Mouse (Mus musculus): ENCODE measurements at regions not wholly inside any gene's neighbourhood (a gene's known extent, or its start where the extent isn't known, plus 50 kb on each side); places are given as distances from the start of the nearest gene placed in this dataset.

GRCm38 (mm10) chr7:37175746-37176145, 477.8 kb downstream of the Tshz3 start:
- ChIA-PET CTCF (no interaction called here), POLR2A (no interaction called here)
- H3K27me3 ChIP-seq = peaks cover 15% of the 10 kb centered on the region
- DNase-seq (ENCODE audit: low read depth, low spot score) (no peak), ATAC-seq (no peak)
- no peak for TF ChIP-seq CTCF (IDR thresholded peaks at IDR 0.05)
- in situ Hi-C loops (cut with MboI; ENCODE audit: low pct_unique_long_range_greater_than_20kb) = no loop called here

GRCm38 (mm10) chr7:37178256-37178655, 480.3 kb downstream of the Tshz3 start:
- ATAC-seq (no peak), DNase-seq (ENCODE audit: low read depth, low spot score) (no peak)
- peaks cover 13% of the 10 kb centered on the region for H3K27me3 ChIP-seq
- in situ Hi-C loops (cut with MboI; ENCODE audit: low pct_unique_long_range_greater_than_20kb) = no loop called here
- ChIA-PET POLR2A (no interaction called here), CTCF (no interaction called here)
- TF ChIP-seq CTCF (IDR thresholded peaks at IDR 0.05) = no peak

GRCm38 (mm10) chr7:37179907-37180306, 482.0 kb downstream of the Tshz3 start:
- ChIA-PET POLR2A (no interaction called here), CTCF (no interaction called here)
- peaks cover 15% of the 10 kb centered on the region for H3K27me3 ChIP-seq
- DNase-seq (ENCODE audit: low read depth, low spot score) = no peak
- no peak for ATAC-seq
- in situ Hi-C loops (cut with MboI; ENCODE audit: low pct_unique_long_range_greater_than_20kb) = no loop called here
- TF ChIP-seq CTCF (IDR thresholded peaks at IDR 0.05) = no peak

GRCm38 (mm10) chr7:37180416-37180815, 482.5 kb downstream of the Tshz3 start:
- H3K27me3 ChIP-seq = peaks cover 15% of the 10 kb centered on the region
- ChIA-PET POLR2A (no interaction called here), CTCF (no interaction called here)
- in situ Hi-C loops (cut with MboI; ENCODE audit: low pct_unique_long_range_greater_than_20kb) = no loop called here
- no peak for TF ChIP-seq CTCF (IDR thresholded peaks at IDR 0.05)
- ATAC-seq = no peak
- DNase-seq (ENCODE audit: low read depth, low spot score) = no peak

GRCm38 (mm10) chr7:37181109-37181508, 483.2 kb downstream of the Tshz3 start:
- ATAC-seq (no peak), DNase-seq (ENCODE audit: low read depth, low spot score) (no peak)
- no peak for TF ChIP-seq CTCF (IDR thresholded peaks at IDR 0.05)
- CTCF ChIA-PET = no interaction called here
- POLR2A ChIA-PET = no interaction called here
- in situ Hi-C loops (cut with MboI; ENCODE audit: low pct_unique_long_range_greater_than_20kb) = no loop called here
- H3K27me3 ChIP-seq = peaks cover 18% of the 10 kb centered on the region

GRCm38 (mm10) chr7:37192536-37192935, 494.6 kb downstream of the Tshz3 start:
- in situ Hi-C loops (cut with MboI; ENCODE audit: low pct_unique_long_range_greater_than_20kb) = no loop called here
- ATAC-seq = no peak
- no peak for DNase-seq (ENCODE audit: low read depth, low spot score)

GRCm38 (mm10) chr7:37204800-37205199, 506.9 kb downstream of the Tshz3 start:
- in situ Hi-C loops (cut with MboI; ENCODE audit: low pct_unique_long_range_greater_than_20kb) = no loop called here
- ChIA-PET POLR2A (no interaction called here), CTCF (interaction anchor here (1.0 kb wide), 1 partner anchor 12 kb away, joined by 3 read pairs; no protein-coding TSS in a partner anchor)
- no peak for ATAC-seq
- DNase-seq (ENCODE audit: low read depth, low spot score) = no peak
- peaks cover 13% of the 10 kb centered on the region for H3K27me3 ChIP-seq
- TF ChIP-seq CTCF (IDR thresholded peaks at IDR 0.05) = no peak

More at GRCm38 (mm10) chr7:37192536-37192935, 494.6 kb downstream of the Tshz3 start:
- TF ChIP-seq CTCF (IDR thresholded peaks at IDR 0.05) = no peak
- CTCF ChIA-PET = interaction anchor here (0.9 kb wide), 1 partner anchor 13 kb away, joined by 3 read pairs; no protein-coding TSS in a partner anchor
- POLR2A ChIA-PET = no interaction called here
- H3K27me3 ChIP-seq = peaks cover 23% of the 10 kb centered on the region

GRCm38 (mm10) chr7:37208305-37208704, 510.4 kb downstream of the Tshz3 start:
- POLR2A ChIA-PET = no interaction called here
- in situ Hi-C loops (cut with MboI; ENCODE audit: low pct_unique_long_range_greater_than_20kb) = no loop called here
- CTCF ChIA-PET = no interaction called here
- no peak for DNase-seq (ENCODE audit: low read depth, low spot score)
- ATAC-seq = no peak
- no peak for TF ChIP-seq CTCF (IDR thresholded peaks at IDR 0.05)
- H3K27me3 ChIP-seq = peaks cover 21% of the 10 kb centered on the region

- no peak for TF ChIP-seq CTCF (IDR thresholded peaks at IDR 0.05)
- DNase-seq (ENCODE audit: low read depth, low spot score) (no peak), ATAC-seq (no peak)
- CTCF ChIA-PET = no interaction called here
- in situ Hi-C loops (cut with MboI; ENCODE audit: low pct_unique_long_range_greater_than_20kb) = no loop called here
- POLR2A ChIA-PET = no interaction called here
- H3K27me3 ChIP-seq = peaks cover 30% of the 10 kb centered on the region
Observed at GRCm38 (mm10) chr7:37213751-37214181, 515.8 kb downstream of the Tshz3 start.

GRCm38 (mm10) chr7:37215498-37215897, 517.6 kb downstream of the Tshz3 start:
- DNase-seq (ENCODE audit: low read depth, low spot score) (no peak), ATAC-seq (no peak)
- H3K27me3 ChIP-seq = peaks cover 21% of the 10 kb centered on the region
- CTCF ChIA-PET = no interaction called here
- POLR2A ChIA-PET = no interaction called here
- in situ Hi-C loops (cut with MboI; ENCODE audit: low pct_unique_long_range_greater_than_20kb) = no loop called here
- no peak for TF ChIP-seq CTCF (IDR thresholded peaks at IDR 0.05)

GRCm38 (mm10) chr7:37220476-37220875, 522.6 kb downstream of the Tshz3 start:
- TF ChIP-seq CTCF (IDR thresholded peaks at IDR 0.05) = no peak
- ChIA-PET CTCF (no interaction called here), POLR2A (no interaction called here)
- no peak for ATAC-seq
- H3K27me3 ChIP-seq = peaks cover 15% of the 10 kb centered on the region
- DNase-seq (ENCODE audit: low read depth, low spot score) = no peak
- in situ Hi-C loops (cut with MboI; ENCODE audit: low pct_unique_long_range_greater_than_20kb) = no loop called here

GRCm38 (mm10) chr7:37226423-37226822, 528.5 kb downstream of the Tshz3 start:
- ATAC-seq (no peak), DNase-seq (ENCODE audit: low read depth, low spot score) (no peak)
- no peak for TF ChIP-seq CTCF (IDR thresholded peaks at IDR 0.05)
- ChIA-PET POLR2A (no interaction called here), CTCF (interaction anchor here (1.4 kb wide), 1 partner anchor 10 kb away, joined by 4 read pairs; no protein-coding TSS in a partner anchor)
- in situ Hi-C loops (cut with MboI; ENCODE audit: low pct_unique_long_range_greater_than_20kb) = no loop called here
- peaks cover 18% of the 10 kb centered on the region for H3K27me3 ChIP-seq
